Mouse (Mus musculus) heart, embryonic 10.5 days (tissue): ENCODE measurements around the gene Clec16a. TPM values are rescaled to one million over a fixed set of nuclear protein-coding genes. Genes with fewer than 3 reads are reported as not detected.

ENCODE experiments used
- DNase-seq: peaks from one replicate; pipeline ENCODE4 v3.0.0-alpha.2; 2017; ENCODE audit warnings: low spot score
- H3K27ac ChIP-seq: fragments of 300-500 bp; sonication (generic); 2 replicates; pipeline ENCODE4 v1.5.1; 2016; ENCODE audit warnings: mild to moderate bottlenecking
- H3K27me3 ChIP-seq: fragments of 300-500 bp; sonication (generic); 2 replicates; pipeline ENCODE4 v1.6.1; 2016; ENCODE audit warnings: mild to moderate bottlenecking; ENCODE audit not compliant: poor library complexity, insufficient read depth, severe bottlenecking
- H3K36me3 ChIP-seq: fragments of 300-500 bp; sonication (generic); 2 replicates; pipeline ENCODE4 v1.6.1; 2016; ENCODE audit warnings: mild to moderate bottlenecking, moderate library complexity
- H3K4me1 ChIP-seq: fragments of 300-500 bp; sonication (generic); 2 replicates; pipeline ENCODE4 v1.6.1; 2016; ENCODE audit warnings: mild to moderate bottlenecking
- H3K4me3 ChIP-seq: fragments of 300-500 bp; sonication (generic); 2 replicates; pipeline ENCODE4 v1.5.1; 2016; ENCODE audit warnings: mild to moderate bottlenecking, moderate library complexity
- H3K9me3 ChIP-seq: fragments of 300-500 bp; sonication (generic); 2 replicates; pipeline ENCODE4 v1.6.1; 2016; ENCODE audit warnings: mild to moderate bottlenecking, moderate library complexity
- WGBS: fragments of 180-500 bp; shearing (Covaris S2); methylation state at CpG from one replicate; pipeline ENCODE4 v1.1.7; 2016; 5-methylcytosine and 5-hydroxymethylcytosine counted together
- polyA plus RNA-seq: library from polyadenylated mRNA; unstranded; fragments of >200 nt; fragmentation: Nextera tagmentation; extraction: Ambion mirVana; gene quantifications from 2 replicates; pipeline ENCODE4 v1.2.1, GENCODE M21; 2016

Clec16a gene
- polyA plus RNA-seq, 1 experiment from 2014 or later: 24.5 TPM

- H3K9me3 ChIP-seq: no peaks in the 10 kb centered on the region
- no peak overlapping the region for H3K4me3 ChIP-seq
- no peak overlapping the region for H3K27ac ChIP-seq
- no peaks in the 10 kb centered on the region for H3K27me3 ChIP-seq
- DNase-seq: no peak
- H3K4me1 ChIP-seq: no peaks in the 10 kb centered on the region
- peaks cover 38% of the 10 kb centered on the region for H3K36me3 ChIP-seq
- WGBS: 93% methylated on average over 6 of the region's 6 CpGs
Measured at GRCm38 (mm10) chr16:10610801-10611200, 65.7 kb downstream of the Clec16a start.

GRCm38 (mm10) chr16:10611306-10611705, 66.2 kb downstream of the Clec16a start:
- Histone ChIP-seq H3K9me3 (no peaks in the 10 kb centered on the region), H3K36me3 (peaks cover 41% of the 10 kb centered on the region), H3K27ac (no peak overlapping the region), H3K4me3 (no peak overlapping the region), H3K4me1 (no peaks in the 10 kb centered on the region), H3K27me3 (no peaks in the 10 kb centered on the region)
- 91% methylated on average over 4 of the region's 4 CpGs for WGBS
- DNase-seq: no peak

- Histone ChIP-seq H3K4me3 (no peak overlapping the region), H3K36me3 (peaks cover 34% of the 10 kb centered on the region), H3K4me1 (no peaks in the 10 kb centered on the region), H3K27ac (no peak overlapping the region), H3K9me3 (no peaks in the 10 kb centered on the region), H3K27me3 (no peaks in the 10 kb centered on the region)
- 89% methylated on average over 2 of the region's 2 CpGs for WGBS
- no peak for DNase-seq
Measured at GRCm38 (mm10) chr16:10613996-10614395, 68.9 kb downstream of the Clec16a start.

GRCm38 (mm10) chr16:10620961-10621614, 75.9 kb downstream of the Clec16a start:
- Histone ChIP-seq H3K9me3 (no peaks in the 10 kb centered on the region), H3K4me1 (peaks cover 9% of the 10 kb centered on the region; the same call in 1 of the 2 replicates), H3K27me3 (no peaks in the 10 kb centered on the region), H3K27ac (no peak overlapping the region), H3K4me3 (no peak overlapping the region), H3K36me3 (peaks cover 5% of the 10 kb centered on the region; the same call in 1 of the 2 replicates)
- no peak for DNase-seq
- WGBS: 56% methylated on average over 6 of the region's 6 CpGs

GRCm38 (mm10) chr16:10621710-10622109, 76.6 kb downstream of the Clec16a start:
- Histone ChIP-seq H3K27me3 (no peaks in the 10 kb centered on the region), H3K27ac (no peak overlapping the region), H3K36me3 (peaks cover 5% of the 10 kb centered on the region; the same call in 1 of the 2 replicates), H3K4me1 (peaks cover 9% of the 10 kb centered on the region; the same call in 1 of the 2 replicates), H3K9me3 (no peaks in the 10 kb centered on the region), H3K4me3 (no peak overlapping the region)
- WGBS: 40% methylated on average over 1 of the region's 1 CpGs
- DNase-seq: no peak

GRCm38 (mm10) chr16:10626116-10626515, 81.0 kb downstream of the Clec16a start:
- WGBS: 89% methylated on average over 1 of the region's 1 CpGs
- no peak overlapping the region for H3K27ac ChIP-seq
- no peaks in the 10 kb centered on the region for H3K9me3 ChIP-seq
- H3K4me3 ChIP-seq: no peak overlapping the region
- peaks cover 15% of the 10 kb centered on the region for H3K36me3 ChIP-seq
- H3K4me1 ChIP-seq: peaks cover 15% of the 10 kb centered on the region
- H3K27me3 ChIP-seq: no peaks in the 10 kb centered on the region
- DNase-seq: no peak

- 90% methylated on average over 6 of the region's 6 CpGs for WGBS
- no peaks in the 10 kb centered on the region for H3K9me3 ChIP-seq
- no peaks in the 10 kb centered on the region for H3K27me3 ChIP-seq
- H3K36me3 ChIP-seq: peaks cover 15% of the 10 kb centered on the region
- H3K4me1 ChIP-seq: peaks cover 7% of the 10 kb centered on the region
- no peak for DNase-seq
- no peak overlapping the region for H3K4me3 ChIP-seq
- H3K27ac ChIP-seq: no peak overlapping the region
Measured at GRCm38 (mm10) chr16:10627136-10627668, 82.1 kb downstream of the Clec16a start.

GRCm38 (mm10) chr16:10628030-10628555, 83.0 kb downstream of the Clec16a start:
- H3K27ac ChIP-seq: no peak overlapping the region
- H3K4me3 ChIP-seq: no peak overlapping the region
- peaks cover 15% of the 10 kb centered on the region for H3K36me3 ChIP-seq
- 75% methylated on average over 4 of the region's 4 CpGs for WGBS
- H3K4me1 ChIP-seq: peaks cover 7% of the 10 kb centered on the region
- H3K9me3 ChIP-seq: no peaks in the 10 kb centered on the region
- H3K27me3 ChIP-seq: no peaks in the 10 kb centered on the region
- no peak for DNase-seq

- DNase-seq: no peak
- H3K4me1 ChIP-seq: peaks cover 7% of the 10 kb centered on the region
- no peaks in the 10 kb centered on the region for H3K9me3 ChIP-seq
- no peaks in the 10 kb centered on the region for H3K27me3 ChIP-seq
- H3K27ac ChIP-seq: no peak overlapping the region
- 58% methylated on average over 3 of the region's 3 CpGs for WGBS
- H3K4me3 ChIP-seq: no peak overlapping the region
- peaks cover 20% of the 10 kb centered on the region for H3K36me3 ChIP-seq
Measured at GRCm38 (mm10) chr16:10628960-10629359, 83.8 kb downstream of the Clec16a start.

- H3K9me3 ChIP-seq: no peaks in the 10 kb centered on the region
- no peaks in the 10 kb centered on the region for H3K27me3 ChIP-seq
- WGBS: 41% methylated on average over 3 of the region's 3 CpGs
- H3K4me3 ChIP-seq: no peak overlapping the region
- no peak for DNase-seq
- H3K36me3 ChIP-seq: peaks cover 20% of the 10 kb centered on the region
- no peak overlapping the region for H3K27ac ChIP-seq
- H3K4me1 ChIP-seq: peaks cover 7% of the 10 kb centered on the region
Measured at GRCm38 (mm10) chr16:10629361-10629760, 84.2 kb downstream of the Clec16a start.

GRCm38 (mm10) chr16:10634940-10635339, 89.8 kb downstream of the Clec16a start:
- 86% methylated on average over 3 of the region's 3 CpGs for WGBS
- H3K27ac ChIP-seq: no peak overlapping the region
- H3K9me3 ChIP-seq: no peaks in the 10 kb centered on the region
- peaks cover 22% of the 10 kb centered on the region for H3K4me1 ChIP-seq
- DNase-seq: no peak
- H3K4me3 ChIP-seq: no peak overlapping the region
- H3K27me3 ChIP-seq: no peaks in the 10 kb centered on the region
- H3K36me3 ChIP-seq: peaks cover 12% of the 10 kb centered on the region

GRCm38 (mm10) chr16:10637898-10638297, 92.8 kb downstream of the Clec16a start:
- DNase-seq: no peak
- no peak overlapping the region for H3K4me3 ChIP-seq
- no peak overlapping the region; the same call in 1 of the 2 replicates for H3K27ac ChIP-seq
- WGBS: 69% methylated on average over 3 of the region's 3 CpGs
- H3K4me1 ChIP-seq: peaks cover 30% of the 10 kb centered on the region
- H3K36me3 ChIP-seq: peaks cover 6% of the 10 kb centered on the region; the same call in 1 of the 2 replicates
- H3K9me3 ChIP-seq: no peaks in the 10 kb centered on the region
- no peaks in the 10 kb centered on the region for H3K27me3 ChIP-seq

- no peaks in the 10 kb centered on the region; the same call in 1 of the 2 replicates for H3K36me3 ChIP-seq
- H3K27ac ChIP-seq: peak overlapping the region; percentile 38
- no peak for DNase-seq
Measured at GRCm38 (mm10) chr16:10639111-10639889, 94.2 kb downstream of the Clec16a start.

More at GRCm38 (mm10) chr16:10639111-10639889, 94.2 kb downstream of the Clec16a start:
- H3K9me3 ChIP-seq: no peaks in the 10 kb centered on the region
- H3K4me1 ChIP-seq: peaks cover 43% of the 10 kb centered on the region
- no peak overlapping the region for H3K4me3 ChIP-seq
- 31% methylated on average over 13 of the region's 13 CpGs for WGBS
- no peaks in the 10 kb centered on the region for H3K27me3 ChIP-seq
